Mouse (Mus musculus): ENCODE data around the gene Alg6. TPM values are rescaled to one million over a fixed set of nuclear protein-coding genes. Genes with fewer than 3 reads are reported as not detected.

The Alg6 gene
- polyA plus RNA-seq, 1 experiment from 2014 or later = 9.1 TPM

DNA sequence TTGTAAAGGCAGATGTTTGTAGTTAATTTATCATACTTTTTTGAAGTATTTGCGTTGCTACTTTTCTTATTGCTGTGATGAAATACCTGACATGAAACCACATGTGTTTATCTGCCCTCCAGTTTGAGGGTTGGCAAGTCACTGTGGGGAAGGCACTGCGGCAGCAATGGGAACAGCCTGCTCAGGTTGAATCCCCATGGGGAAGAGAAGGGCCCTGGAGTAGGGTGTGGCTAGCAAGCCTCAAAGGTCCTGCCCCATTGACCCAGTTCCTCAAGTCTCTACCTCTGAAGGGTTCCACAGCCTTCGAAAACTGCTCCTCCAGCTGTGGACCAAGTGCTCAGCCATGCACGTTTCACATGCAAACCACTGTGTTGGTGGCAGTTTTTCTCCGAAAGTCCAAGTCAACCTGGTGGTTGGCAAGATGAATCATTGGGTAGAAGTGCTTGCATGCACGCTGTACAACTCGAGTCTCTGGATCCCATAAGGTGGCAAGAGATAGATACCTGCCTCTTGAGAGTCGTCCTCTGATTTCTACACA, 10.5 kb downstream of the Alg6 start:
- H3K9ac ChIP-seq = no peak overlapping the region
- no peaks in the 10 kb centered on the region for H3K4me1 ChIP-seq (replicated peaks)
- no peak overlapping the region for H3K4me2 ChIP-seq
- H3K27me3 ChIP-seq = no peaks in the 10 kb centered on the region
- WGBS = 92% methylated on average over 8 of the region's 8 CpGs
- 0 out of 2 replicates have a peak, but pooled peaks cover 6% of the 10 kb centered on the region for H3K9me3 ChIP-seq (replicated peaks)
- no peak overlapping the region for H3K4me3 ChIP-seq
- ATAC-seq (replicated peaks; ENCODE audit: insufficient number of reproducible peaks, insufficient read depth, low FRiP score, low read depth) = no peak
- no peak overlapping the region for H3K27ac ChIP-seq
- H3K36me3 ChIP-seq = peaks cover 40% of the 10 kb centered on the region

DNA sequence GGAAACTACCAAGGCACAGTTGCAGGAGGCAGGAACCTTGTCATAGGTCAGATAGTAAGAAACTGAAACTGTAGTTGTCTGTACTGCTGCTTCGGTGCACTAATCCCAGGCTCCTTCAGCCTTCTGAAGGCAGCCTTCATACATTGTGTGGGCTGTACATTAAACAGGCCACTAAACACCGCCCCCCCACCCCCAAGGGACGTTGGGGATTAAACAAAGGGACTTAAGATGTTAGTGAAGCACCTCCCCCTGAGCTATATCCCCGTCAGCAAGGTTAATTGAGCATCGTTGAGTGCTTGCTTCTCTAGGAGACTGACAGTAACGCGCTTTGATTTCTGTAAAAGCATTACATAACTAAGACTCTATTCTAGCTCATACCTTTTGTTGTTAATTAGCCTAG, 24.4 kb downstream of the Alg6 start:
- H3K4me2 ChIP-seq = no peak overlapping the region
- no peaks in the 10 kb centered on the region for H3K4me1 ChIP-seq (replicated peaks)
- no peak overlapping the region for H3K9ac ChIP-seq
- WGBS = 63% methylated on average over 7 of the region's 7 CpGs
- H3K27ac ChIP-seq = no peak overlapping the region
- H3K36me3 ChIP-seq = no peaks in the 10 kb centered on the region
- ATAC-seq (replicated peaks; ENCODE audit: insufficient number of reproducible peaks, insufficient read depth, low FRiP score, low read depth) = no peak
- no peaks in the 10 kb centered on the region for H3K27me3 ChIP-seq
- no peaks in the 10 kb centered on the region for H3K9me3 ChIP-seq (replicated peaks)
- no peak overlapping the region for H3K4me3 ChIP-seq

DNA sequence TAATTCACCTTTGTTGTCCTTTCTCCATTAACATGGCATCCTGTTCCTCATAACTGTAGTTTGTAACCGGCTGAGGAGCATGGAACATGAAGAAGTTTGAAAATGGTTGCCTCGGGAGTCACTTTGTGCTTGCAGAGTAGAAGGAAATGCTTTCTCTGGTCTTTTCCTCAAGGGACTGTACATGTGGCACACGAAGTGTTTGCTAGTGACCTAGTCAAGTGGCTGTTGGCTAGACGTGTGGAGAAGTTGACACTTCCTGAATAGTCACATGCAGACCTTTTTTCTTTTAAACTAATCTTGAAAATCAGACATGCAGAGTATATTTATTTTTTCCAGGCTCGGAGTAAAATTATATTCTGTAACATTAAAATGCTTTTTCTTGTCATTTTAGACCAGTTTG, 37.0 kb downstream of the Alg6 start:
- 77% methylated on average over 5 of the region's 5 CpGs for WGBS
- no peak for ATAC-seq (replicated peaks; ENCODE audit: insufficient number of reproducible peaks, insufficient read depth, low FRiP score, low read depth)
- Histone ChIP-seq H3K27me3 (no peaks in the 10 kb centered on the region), H3K4me1 (replicated peaks) (no peaks in the 10 kb centered on the region), H3K36me3 (peaks cover 5% of the 10 kb centered on the region; the same call in 1 of the 2 replicates), H3K4me3 (no peak overlapping the region), H3K27ac (no peak overlapping the region), H3K9ac (no peak overlapping the region), H3K4me2 (no peak overlapping the region), H3K9me3 (replicated peaks) (no peaks in the 10 kb centered on the region)

DNA sequence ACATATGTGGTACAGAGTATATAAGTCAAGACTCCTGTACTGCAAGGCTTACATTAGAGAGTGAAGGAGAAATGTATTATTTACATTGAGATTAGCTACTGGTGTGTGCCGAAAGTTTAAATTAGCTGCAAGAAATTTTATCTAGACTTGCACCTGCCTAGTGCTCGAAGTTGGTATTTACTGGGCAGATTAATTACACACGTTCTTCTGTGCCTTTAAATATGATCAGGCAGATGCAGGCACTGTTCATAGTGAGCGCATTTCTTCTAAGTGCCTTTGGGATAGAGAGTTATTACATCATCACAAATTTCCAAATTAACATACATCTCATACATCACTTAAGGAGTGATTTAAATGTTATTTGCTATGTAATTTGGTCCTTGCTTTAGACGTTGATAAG, 50.8 kb downstream of the Alg6 start:
- Histone ChIP-seq H3K9ac (no peak overlapping the region), H3K9me3 (replicated peaks) (no peaks in the 10 kb centered on the region), H3K4me3 (no peak overlapping the region), H3K4me1 (replicated peaks) (no peaks in the 10 kb centered on the region), H3K36me3 (no peaks in the 10 kb centered on the region), H3K27me3 (no peaks in the 10 kb centered on the region), H3K4me2 (no peak overlapping the region), H3K27ac (no peak overlapping the region)
- ATAC-seq (replicated peaks; ENCODE audit: insufficient number of reproducible peaks, insufficient read depth, low FRiP score, low read depth) = no peak
- WGBS = 66% methylated on average over 5 of the region's 5 CpGs

DNA sequence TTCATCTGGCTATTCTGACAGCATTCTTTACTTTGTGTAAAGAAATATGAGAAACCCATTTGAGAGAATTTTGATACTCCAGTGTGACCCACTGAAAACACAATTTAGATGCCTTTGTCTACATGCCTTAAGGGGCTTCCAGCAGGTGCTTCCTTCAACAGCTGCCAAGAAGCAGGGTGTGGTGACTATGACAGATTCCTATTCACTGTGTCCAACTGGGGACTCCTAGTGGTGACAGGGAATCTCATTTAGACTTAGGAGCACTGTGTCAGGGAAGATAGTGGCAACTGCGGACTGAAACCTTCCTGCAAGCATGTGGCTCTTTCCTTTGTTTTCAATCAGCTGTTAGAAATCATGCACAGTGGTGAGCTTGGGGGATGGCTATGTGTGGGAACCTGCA, 51.3 kb downstream of the Alg6 start:
- no peaks in the 10 kb centered on the region for H3K36me3 ChIP-seq
- 0 out of 2 replicates have a peak, but pooled peaks have one; percentile 47 for ATAC-seq (replicated peaks; ENCODE audit: insufficient number of reproducible peaks, insufficient read depth, low FRiP score, low read depth)
- H3K27me3 ChIP-seq = no peaks in the 10 kb centered on the region
- no peaks in the 10 kb centered on the region for H3K4me1 ChIP-seq (replicated peaks)
- 30% methylated on average over 1 of the region's 1 CpGs for WGBS
- no peak overlapping the region for H3K27ac ChIP-seq
- H3K9ac ChIP-seq = no peak overlapping the region
- no peaks in the 10 kb centered on the region for H3K9me3 ChIP-seq (replicated peaks)
- H3K4me2 ChIP-seq = no peak overlapping the region
- no peak overlapping the region for H3K4me3 ChIP-seq

DNA sequence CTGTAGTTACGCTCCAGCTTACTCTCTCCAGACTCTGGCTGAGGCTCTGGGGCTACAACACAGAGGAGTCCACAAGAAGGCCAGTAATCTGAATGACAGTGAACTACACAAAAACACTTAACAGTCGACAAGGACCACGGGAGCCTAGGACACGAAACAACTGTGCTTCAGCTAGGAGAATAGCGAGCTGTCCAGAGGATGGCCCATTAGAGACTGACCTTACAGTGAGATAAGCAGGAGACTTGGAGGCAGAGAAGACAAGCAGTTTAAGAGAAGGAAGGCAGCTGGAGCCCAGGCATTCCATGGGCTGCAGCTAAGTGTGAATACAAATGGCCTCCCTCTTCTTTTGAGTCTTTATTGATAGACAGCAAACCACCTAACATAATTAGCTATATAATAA, 55.1 kb downstream of the Alg6 start:
- no peak for ATAC-seq (replicated peaks; ENCODE audit: insufficient number of reproducible peaks, insufficient read depth, low FRiP score, low read depth)
- no peak overlapping the region for H3K4me2 ChIP-seq
- no peaks in the 10 kb centered on the region for H3K4me1 ChIP-seq (replicated peaks)
- H3K36me3 ChIP-seq = no peaks in the 10 kb centered on the region
- WGBS = 58% methylated on average over 5 of the region's 5 CpGs
- H3K27ac ChIP-seq = no peak overlapping the region
- no peak overlapping the region for H3K4me3 ChIP-seq
- H3K27me3 ChIP-seq = no peaks in the 10 kb centered on the region
- no peak overlapping the region for H3K9ac ChIP-seq
- H3K9me3 ChIP-seq (replicated peaks) = no peaks in the 10 kb centered on the region

DNA sequence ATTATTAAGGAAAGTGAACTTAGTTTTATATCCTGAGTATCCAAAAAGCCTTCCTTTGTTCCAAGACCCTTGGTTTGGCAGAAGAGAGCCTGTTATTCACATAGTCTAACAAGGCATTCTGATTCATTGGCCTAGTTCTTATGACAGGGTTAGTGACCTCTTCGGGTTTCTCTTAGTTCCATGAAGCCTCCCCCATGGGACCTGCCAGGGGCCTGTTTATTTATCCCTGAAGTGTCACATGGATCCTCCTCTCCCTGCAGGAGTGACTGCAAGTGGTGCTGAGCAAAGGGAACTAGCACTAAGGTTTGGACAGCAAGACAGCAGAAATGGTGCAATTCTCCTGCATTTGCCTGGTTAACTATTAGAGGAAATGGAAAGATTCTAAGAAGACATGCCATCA, 57.6 kb downstream of the Alg6 start:
- H3K9ac ChIP-seq = no peak overlapping the region

DNA sequence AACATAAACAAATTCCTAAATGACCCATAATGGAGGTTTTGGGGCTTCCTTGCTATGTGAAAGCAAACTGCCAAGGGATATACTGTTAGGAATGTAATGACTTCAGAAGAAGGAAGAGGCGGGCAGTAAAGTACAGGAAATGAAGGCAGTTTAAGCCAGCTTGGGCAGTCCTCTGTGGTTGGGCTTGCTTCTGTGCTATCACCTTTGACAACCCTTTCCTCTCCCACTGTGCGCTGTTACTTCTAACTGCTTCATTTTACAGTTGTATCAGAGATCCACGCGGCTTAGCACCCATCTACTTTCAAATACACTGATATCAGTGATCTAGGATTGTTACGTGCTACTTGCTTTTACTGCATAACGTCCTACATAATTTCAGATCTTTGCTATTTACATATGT, 76.9 kb downstream of the Alg6 start:
- H3K36me3 ChIP-seq = no peaks in the 10 kb centered on the region
- no peak overlapping the region for H3K27ac ChIP-seq
- H3K9me3 ChIP-seq (replicated peaks) = no peaks in the 10 kb centered on the region
- H3K4me3 ChIP-seq = no peak overlapping the region
- no peak for ATAC-seq (replicated peaks; ENCODE audit: insufficient number of reproducible peaks, insufficient read depth, low FRiP score, low read depth)
- no peaks in the 10 kb centered on the region for H3K4me1 ChIP-seq (replicated peaks)
- H3K9ac ChIP-seq = no peak overlapping the region
- 85% methylated on average over 6 of the region's 6 CpGs for WGBS
- no peaks in the 10 kb centered on the region for H3K27me3 ChIP-seq
- no peak overlapping the region for H3K4me2 ChIP-seq

More for the DNA sequence above, 57.6 kb downstream of the Alg6 start:
- Histone ChIP-seq H3K4me3 (no peak overlapping the region), H3K4me1 (replicated peaks) (no peaks in the 10 kb centered on the region), H3K27ac (no peak overlapping the region), H3K36me3 (no peaks in the 10 kb centered on the region), H3K27me3 (no peaks in the 10 kb centered on the region), H3K4me2 (no peak overlapping the region), H3K9me3 (replicated peaks) (no peaks in the 10 kb centered on the region)
- no peak for ATAC-seq (replicated peaks; ENCODE audit: insufficient number of reproducible peaks, insufficient read depth, low FRiP score, low read depth)
- 37% methylated on average over 1 of the region's 1 CpGs for WGBS

Other genes starting within 250 kb of the Alg6 start
- gene Foxd3, start 59.4 kb upstream of the Alg6 start, polyA plus RNA-seq (2015; fragmentation: Nextera tagmentation; extraction: Ambion mirVana) = 0.20 TPM in 1 of 2 replicates, not detected in the other
- gene Efcab7, start 113.5 kb downstream of the Alg6 start, polyA plus RNA-seq (2015; fragmentation: Nextera tagmentation; extraction: Ambion mirVana) = 5.9 and 8.9 TPM in 2 replicates
- gene Pgm1, start 213.8 kb downstream of the Alg6 start, polyA plus RNA-seq (2015; fragmentation: Nextera tagmentation; extraction: Ambion mirVana) = 231 and 240 TPM in 2 replicates
- 26.9 and 39.2 TPM in 2 replicates for gene Itgb3bp, start 214.1 kb downstream of the Alg6 start, polyA plus RNA-seq (2015; fragmentation: Nextera tagmentation; extraction: Ambion mirVana)

Data from heart, embryonic 15.5 days (tissue).